Mouse (Mus musculus) megakaryocyte progenitor cell, adult 5-6 weeks (primary cell): ENCODE results near the gene Iqschfp. TPM values are rescaled to one million over a fixed set of nuclear protein-coding genes. Genes with fewer than 3 reads are reported as not detected.

Experiments
- ATAC-seq: replicated peaks from 2 replicates; pipeline ENCODE4 v1.8.0; 2016; ENCODE audit warnings: mild to moderate bottlenecking, moderate TSS enrichment, inconsistent platforms; ENCODE audit not compliant: poor library complexity
- total RNA-seq, 2 experiments: library from RNA; stranded (forward) in 1 of 2; stranded (reverse) in 1 of 2; fragments of 157-497, 149-512 nt in 1 of 2; fragments of 200-1000 nt in 1 of 2; gene quantifications; 2 replicates each; pipeline versions ENCODE4 v1.2.3 to v1.2.4; 2015 to 2017

The Iqschfp gene
- total RNA-seq, 2 experiments from 2014 or later, result not detected

DNA sequence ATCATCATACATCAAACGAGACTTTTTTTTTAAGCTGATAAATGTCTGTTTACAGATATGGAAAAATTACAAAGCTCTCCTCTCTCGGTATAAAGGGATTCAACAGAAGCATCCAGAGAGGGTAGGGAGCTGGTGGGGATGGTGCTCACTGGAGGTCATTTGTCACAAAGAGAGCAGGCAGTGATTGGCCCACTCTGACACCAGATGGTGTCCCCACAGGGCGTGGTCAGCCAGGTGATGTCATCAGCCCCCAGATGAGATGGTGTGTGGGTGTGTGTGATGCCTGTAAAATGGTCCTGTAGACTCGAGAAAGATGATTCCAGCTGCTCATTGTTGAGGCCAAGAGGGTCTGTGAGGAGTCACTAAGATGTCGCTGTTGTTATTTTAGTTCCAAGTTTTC, 727.1 kb downstream of the Iqschfp start:
- ATAC-seq, result no peak

DNA sequence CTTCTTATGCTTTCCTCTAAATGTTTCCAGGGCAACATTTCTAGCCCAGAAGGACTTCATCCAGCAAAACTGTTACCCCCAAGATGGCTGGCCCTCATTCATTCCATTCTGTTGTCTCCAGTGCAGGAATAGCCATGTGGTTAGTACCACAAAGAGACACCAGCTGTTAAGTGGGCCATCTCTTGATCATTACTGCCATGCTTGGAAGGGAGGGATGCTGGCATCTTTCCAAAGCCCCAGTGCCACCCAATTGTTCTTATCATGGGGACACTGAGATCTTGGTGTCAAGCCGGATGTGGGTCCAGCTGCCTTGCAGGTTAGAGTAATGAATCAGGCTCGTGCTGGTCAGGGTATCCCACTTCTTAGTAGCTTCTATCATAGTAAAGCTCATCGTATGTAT, 729.9 kb downstream of the Iqschfp start:
- no peak for ATAC-seq

DNA sequence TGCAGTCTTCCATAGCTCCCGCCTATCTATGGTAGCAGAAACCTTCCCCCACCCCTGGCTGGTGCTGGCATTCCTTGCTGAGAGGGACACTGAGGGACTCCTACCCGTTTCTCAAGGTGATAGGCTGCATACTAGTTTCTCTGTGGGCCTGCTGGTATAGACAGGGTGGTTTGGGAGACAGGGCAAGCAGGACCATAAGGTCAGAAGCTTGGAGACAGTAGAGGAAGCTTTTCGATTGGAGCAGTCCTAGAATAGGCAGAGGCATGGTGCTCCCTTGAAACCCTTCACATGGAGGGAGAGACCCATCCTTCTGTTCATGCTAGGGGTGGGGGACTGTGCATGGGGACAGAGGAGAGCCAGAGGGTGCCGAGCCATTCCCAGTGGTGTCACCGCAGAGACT, 731.0 kb downstream of the Iqschfp start:
- no peak for ATAC-seq

DNA sequence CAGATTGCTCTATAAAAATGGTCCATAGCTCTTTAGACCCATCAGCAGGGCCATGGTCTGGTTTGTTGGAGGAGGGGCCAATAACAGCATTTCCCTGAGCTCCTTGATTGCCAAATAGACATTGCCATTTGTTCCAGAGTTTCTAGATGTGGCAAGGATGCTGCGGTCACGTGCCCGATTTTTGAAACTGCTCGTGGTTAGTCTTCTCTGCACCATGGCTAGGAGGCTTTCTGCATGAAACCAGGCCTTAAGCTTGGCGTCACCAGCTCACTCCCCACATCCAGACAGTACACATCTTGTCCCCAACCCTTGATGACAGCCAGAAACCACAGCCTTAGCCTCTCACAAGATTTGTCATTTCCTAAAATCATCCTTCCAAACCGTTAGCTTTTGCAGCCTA, 732.4 kb downstream of the Iqschfp start:
- peak; percentile 94 for ATAC-seq

DNA sequence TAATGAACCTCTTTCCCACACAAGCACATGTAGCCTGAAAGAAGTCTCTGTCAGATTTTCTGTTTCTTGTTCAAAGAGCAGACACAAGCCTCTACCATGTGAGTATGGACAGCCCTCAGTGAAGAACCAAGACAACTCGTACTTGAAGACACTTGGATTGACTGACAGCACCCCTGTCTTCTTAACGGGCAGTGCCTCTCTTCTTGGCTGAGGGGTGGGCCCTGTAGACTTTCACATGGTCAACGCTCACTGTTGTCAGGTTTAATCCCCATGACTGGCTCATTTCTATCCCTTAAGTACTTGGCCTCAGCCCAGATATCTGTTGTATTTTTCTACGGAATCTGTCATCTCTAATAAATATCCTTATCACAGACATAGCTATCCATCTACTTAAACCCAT, 738.2 kb downstream of the Iqschfp start:
- ATAC-seq, result no peak

DNA sequence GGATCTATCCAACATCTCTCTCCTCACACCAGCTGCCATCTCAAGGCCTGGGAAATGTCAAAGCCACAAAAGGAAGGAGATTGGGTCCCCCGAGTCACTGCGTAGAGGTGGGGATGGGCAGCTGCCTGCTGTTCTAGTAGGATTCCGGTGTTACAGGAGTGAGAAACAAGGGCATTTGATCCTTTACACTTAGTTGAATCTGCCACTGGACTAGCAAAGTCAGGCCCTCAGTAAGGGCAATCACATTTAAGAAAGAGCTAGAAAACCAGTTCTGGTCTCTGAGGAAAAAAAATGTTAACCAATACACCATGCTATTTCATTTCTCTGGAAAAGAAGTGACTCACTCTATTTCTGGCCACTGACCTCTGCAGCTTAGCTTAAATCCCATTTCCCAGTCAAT, 738.8 kb downstream of the Iqschfp start:
- no peak for ATAC-seq

DNA sequence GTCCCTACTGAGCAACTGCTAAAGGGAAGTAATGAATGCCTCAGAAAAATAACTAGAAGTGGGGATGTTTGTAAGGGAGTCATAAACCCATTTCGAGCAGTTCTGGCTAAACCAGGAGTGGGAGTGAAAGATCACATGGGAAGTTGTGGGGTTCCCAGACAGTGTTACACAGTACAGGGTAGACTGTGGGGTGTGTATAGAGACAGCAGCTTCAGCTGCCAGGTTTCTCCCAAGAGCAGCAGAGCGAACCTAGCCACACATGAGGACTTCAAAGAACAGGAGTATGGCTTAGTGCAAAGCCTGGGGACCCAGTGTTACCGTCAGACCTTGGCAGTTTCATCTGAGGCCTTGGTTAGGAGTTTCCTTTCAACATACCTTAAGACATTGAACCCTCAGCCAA, 740.7 kb downstream of the Iqschfp start:
- ATAC-seq, result no peak

DNA sequence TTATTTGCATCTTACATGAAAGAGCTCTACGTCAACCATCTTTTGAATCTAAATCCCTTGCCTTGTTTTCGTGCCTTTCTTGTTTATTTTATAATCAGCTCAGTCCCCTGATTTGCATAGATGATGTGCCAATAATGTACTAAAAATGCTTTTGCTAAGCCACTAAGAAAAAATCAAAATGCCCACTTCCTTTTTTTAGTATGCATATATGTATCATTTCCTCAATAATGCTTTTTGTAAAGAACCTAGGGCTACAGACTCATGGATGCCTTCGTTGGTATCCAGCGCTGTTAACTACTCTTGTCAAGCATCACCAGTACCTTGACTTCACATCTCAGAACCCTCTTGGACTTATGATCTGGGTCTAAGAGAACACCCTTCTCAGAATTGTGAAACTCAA, 741.5 kb downstream of the Iqschfp start:
- ATAC-seq, result peak; percentile 70

DNA sequence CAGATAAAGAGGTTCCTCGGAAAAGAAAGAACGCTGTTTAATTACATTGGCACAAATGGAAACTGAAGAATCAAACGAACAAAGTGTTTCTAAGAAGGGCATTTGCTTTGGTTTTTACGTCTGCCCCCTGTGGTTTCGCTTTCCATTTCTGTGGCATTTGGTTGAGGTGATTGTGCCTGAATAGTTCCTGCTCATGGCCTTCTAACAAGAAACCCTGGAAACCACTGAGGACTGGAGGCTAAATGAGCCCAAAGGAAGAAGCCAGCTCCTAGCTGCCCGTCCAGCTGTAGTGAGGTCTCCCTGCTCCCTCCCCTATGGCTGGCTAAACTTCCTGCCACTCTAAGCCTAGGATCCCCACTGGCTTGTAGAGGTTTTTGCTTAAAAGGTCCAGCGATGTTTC, 745.9 kb downstream of the Iqschfp start:
- peak; percentile 49 for ATAC-seq

DNA sequence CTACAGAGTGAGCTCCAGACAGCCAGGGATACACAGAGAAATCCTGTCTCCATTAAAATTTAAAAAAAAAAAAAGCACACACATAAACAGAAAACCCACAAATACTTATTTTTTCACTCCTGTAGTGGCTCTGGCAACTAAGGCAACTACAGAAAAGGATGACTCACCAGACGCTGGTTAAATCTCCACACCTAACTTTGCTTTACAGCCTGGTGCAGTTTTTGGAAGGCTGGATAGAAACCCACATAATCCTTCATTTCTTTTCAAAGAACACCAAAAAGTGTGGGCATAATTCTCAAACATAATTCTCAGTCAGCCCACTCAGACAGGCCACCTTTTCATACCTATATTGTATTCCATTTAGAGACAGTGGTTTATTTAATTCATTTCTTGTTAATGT, 746.7 kb downstream of the Iqschfp start:
- no peak for ATAC-seq

DNA sequence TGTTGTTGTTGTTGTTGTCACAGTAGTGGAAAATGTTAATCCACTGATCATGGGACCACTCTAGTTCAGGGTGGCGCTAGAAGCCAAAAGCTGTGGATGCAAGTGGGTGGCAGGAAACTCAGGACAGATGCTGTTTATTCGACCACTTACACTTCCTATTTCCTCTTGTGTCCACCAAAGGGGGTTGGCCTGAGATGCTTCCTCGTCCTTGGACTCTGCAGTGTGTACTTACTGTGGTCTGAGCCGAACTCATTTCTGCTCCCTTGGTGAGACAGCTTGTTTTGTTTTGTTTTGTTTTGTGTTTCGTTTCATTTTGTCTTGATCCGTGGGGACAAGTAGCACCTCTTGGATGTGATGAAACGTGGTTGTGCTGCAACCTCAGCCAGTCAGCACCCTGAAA, 750.9 kb downstream of the Iqschfp start:
- ATAC-seq, result peak; percentile 37

DNA sequence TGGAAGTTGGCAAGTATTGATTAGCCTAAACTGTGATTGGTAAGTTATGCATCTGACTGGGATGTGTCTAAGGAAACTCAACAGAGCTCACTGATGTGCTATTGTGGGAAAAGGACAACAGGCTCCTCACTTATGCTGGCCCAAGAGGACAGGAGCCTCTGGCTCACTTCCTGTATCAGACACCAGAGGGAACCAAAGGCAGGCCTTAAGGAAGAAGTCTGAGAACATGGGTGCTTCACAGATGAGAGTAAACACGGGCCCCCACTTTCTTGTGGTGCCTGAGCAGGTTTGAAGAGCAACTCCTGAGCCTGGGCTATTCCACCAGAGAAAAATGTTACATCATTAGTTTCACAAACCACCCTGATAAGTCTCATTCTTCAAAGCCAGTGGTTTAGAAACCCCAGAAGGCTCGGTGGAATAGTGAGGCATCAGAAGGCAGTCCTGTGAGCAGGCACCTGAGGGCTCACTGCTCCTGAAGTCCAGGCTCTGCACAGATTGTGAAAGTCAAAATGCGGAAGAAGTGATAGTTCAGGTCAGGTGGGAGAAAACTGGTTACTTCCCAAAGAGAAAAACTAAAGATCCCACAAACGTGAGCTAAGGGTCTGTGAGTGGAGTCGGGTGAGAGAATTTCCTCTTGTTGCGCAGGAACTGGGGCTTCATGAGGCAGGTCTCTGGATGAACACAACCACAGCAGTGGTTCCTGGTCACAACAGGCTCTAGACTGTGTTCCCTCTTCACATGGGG, 754.5 kb downstream of the Iqschfp start:
- ATAC-seq, result peak; percentile 78

DNA sequence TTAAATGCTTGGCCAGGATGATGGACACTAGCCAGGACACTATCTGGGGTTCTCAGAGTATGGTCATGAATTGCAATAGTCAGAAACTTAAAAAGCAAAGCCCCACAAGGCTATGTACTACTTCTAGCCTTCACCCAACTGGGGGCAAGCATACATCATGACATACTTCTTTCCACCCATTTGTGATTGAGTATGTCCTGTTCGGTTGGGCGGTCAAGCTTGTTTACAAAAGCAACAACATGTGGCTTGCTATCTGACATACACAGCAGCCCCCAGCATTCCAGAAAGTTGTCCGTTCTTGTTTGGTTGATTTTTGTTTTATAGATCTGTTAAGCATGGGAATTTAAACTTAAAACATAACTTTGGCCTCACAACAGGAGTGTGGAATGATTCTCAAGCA, 755.2 kb downstream of the Iqschfp start:
- ATAC-seq, result no peak

DNA sequence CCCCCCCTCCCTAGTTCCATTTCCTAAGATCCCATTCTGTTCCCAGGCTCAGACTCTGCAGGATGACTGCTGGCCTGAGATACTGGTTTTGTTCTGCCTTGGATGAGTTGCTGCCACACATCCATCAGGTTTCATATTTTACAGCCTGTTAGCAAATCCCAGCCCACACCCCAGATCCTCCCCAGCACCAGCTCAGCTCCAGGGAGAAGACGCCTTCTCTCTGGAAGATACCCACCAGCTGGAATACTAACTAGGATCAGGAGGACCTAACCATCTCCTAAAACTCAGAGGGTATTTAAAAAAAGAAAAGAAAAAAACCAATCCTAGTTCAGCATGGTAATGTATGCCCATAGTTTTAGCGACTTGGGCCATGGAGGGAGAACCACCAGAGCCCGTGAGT, 758.2 kb downstream of the Iqschfp start:
- ATAC-seq, result no peak

DNA sequence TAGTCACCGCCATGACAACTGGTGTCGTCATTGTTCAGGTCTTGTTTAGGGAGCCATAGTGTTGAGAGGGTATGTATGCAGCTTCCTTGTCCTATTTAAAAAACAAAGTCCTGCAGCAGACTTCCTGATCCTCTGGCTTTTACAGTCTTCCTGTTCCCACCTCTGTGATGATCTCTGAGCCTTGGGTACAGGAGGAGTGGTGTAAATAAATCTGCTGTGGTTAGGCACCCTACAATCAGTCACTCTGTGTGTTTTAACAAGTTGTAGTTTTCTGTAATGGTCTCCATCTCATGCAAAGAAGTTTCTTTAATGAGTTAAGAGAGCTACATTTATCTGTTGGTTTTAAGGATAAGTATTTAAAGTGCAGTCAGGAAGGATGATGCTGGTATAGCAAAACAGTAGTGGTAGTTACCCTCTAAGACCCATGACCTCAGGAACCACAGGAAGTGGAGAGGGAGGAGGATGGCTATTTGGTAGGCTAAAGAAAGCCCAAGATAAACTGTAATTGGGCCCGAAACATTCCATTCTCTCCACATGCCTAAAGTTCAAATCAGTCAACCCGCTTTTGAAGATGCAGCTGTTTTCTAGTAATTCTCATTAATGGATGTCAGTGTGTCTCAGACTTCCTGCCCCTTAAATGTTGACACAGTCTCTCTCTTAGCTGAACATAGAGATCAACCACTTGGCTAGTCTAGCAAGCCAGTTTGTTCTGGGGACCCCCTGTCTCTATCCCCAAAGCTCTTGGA, 764.7 kb downstream of the Iqschfp start:
- peak; percentile 48 for ATAC-seq

DNA sequence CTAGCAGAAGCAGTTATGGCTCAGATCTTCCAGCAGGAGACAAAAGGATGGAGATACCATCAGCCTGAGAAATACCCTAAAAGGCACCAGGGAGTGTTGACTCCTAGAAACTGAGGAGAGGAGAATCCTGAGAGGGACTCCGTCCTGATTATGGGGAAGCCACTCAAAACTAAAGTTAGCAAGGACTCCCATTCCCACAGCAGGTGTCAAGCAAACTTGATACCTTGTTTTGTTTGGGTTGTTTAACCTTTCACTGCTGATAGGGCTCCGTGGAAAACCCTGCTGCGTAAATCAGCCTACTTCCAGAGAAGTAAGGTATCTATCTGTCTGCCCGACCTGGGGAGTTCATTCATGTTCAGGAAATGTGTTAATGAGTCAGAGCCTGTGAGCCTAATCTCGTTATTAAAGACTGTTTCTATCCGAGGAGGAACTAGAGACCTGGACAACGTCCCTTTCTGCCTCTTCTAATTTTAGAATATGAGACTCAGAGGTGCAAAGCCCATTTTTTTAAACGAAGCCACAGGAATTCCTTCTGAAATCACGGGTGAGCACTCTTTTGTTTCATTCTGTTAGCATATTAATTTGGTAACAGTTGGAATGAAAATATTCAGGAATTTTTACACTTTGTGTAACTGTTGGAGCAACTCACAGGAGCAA, 765.7 kb downstream of the Iqschfp start:
- ATAC-seq, result peak; percentile 35; the same call in 1 of the 2 replicates

DNA sequence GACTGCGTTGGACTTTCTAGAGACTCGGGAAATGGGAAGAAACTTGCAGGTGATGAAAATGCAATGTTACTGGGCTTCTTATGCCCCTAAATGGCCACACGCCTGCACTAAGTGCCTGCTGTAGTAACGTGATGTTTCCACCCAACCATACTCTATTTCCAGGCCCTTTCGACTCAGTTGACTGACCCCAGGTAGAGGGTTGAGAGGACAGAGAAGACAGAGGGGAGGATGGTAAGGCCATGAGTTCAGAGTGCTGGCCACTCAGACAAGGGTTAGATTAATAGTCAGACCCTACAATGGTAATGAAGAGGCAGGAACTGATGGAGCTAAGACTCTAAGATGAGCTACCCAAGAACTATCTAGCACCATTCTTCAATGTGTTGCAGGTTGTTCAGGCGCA, 768.0 kb downstream of the Iqschfp start:
- ATAC-seq, result no peak

DNA sequence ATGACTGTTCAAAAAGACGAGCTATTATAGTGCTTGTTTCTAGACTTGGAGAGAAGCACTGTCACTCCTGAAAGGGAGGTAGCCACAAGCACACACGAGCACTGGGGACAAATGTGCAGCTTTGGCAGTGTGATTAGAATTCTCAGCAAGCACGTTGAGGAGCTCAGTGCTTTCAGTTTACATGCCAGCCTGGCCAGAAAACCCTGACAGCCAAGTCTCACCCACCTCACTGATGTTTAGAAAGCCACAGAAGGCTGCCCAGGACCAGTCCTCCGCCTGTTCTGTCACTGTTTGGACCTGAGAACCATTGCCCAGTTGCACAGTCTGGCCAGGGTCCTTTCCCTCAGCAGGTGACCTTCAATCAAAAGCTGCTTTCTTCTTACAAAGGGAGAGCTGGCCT, 768.5 kb downstream of the Iqschfp start:
- no peak for ATAC-seq

DNA sequence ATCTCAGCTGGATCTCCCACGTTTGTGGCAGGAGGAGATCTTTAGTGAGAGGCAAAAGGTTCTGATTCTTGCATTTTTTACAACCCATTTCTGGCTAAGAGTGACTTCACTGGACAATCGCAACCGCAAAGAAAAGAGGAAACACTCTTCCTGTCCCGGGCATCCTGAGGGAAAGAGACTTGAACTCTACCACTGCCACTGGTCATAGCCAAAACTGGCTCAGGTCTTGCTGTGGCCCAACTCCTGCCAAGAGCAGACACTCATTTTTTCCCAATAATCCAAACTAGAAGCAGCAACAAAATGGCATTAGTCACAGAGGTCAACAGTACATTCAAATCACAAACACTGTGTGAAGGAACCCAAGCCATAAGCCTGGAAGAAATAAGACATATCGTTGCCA, 770.4 kb downstream of the Iqschfp start:
- ATAC-seq, result peak; percentile 69

DNA sequence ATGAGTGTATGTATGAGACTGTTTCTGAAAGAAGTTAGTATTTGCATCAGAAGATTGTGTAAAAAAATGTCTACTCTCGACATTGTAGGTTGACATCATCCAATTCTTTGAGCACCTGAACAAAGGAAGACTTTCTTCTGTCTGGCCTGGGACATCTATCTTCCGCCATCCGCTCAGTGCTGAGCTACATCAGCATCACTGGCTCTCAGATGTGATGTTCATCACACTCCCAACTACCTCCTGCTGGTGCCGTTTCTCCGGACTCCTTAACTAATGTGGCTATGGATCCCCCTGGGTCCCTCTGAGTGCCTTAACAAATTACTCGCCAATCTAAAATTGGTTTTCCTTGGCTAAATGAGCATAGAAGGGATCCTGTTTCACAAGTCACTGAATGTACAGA, 772.3 kb downstream of the Iqschfp start:
- ATAC-seq, result no peak

DNA sequence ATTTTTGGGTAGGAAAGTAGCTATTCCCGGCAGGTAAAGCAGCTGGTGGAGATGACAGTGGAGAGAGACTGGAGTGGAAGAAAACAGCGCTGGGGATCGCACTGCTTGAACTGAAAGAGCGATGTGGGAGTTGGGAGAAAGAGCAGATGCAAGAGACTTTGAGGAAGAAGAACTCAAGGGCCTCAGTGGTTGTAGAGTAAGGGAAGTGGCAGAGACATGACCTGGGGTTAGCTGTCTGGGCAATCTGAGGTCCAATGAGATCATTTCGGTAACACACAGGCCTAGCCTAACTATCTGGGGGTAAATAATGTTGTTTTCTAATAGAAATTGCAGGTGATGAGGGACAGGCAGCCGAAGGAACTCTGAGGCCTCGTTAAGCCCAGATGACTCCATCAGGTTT, 774.3 kb downstream of the Iqschfp start:
- ATAC-seq, result peak; percentile 75

DNA sequence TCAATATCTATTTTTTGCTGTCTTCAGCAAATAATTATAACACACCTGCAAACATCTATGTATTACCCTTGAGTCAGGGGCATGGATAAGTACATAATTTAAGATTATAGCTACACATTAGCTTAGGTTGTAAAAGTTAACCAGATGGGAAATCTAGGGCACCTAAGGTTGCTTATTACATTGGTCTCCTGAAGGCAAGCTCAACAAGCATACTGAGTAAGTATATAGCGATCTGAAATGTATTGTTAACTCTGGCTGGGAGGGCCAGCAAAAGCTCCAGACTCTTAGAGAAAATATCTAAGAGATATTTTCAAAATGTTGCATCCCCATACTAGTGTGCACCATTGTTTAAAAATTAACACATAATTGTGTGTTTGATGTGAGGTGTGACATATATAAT, 775.8 kb downstream of the Iqschfp start:
- no peak for ATAC-seq
